In the genomic region with DNA sequence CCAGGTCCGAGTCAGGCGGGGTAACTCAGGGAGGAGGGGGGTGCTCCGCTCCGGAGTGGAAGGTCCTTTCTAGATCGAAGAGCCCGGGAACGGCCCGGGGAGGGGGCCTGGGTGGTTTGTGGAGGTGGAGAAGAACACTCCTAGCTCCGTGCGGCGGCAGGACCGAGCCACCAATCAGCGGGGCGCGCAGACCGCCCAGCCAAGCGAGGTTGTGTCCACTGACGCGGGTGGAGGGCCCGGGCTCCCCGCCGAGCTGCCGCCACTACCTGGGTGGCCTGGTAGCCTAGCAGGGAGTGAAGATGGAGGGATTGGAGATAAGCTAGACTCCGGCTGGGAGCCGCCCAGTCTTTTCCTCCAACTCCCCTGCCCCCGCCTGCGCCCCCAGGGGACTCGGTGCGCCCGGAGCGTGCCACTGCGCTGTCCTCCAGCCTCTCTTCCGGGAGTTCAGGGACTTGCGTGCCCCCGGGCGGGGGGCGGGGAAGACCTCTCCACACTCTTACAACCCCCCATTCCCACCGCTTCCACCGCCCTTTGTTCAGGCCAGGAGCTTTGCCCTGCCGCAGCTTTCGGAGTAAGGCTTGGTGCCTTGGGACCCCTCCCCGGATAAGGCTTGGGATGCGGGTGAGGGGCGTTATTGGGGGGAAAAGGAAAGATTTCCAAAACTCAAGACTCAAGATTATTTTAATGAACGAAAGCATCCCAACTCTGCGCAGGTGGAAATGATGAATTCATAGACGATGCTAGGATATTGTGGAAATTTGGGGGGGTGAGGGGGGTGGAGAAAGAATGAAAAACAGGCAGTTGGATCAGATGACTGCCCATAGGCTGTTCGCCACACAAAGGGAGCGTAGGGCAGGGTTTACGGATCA, we compare ENCODE assay signal across 8 mouse cellular contexts. TPM values are rescaled to one million over a fixed set of nuclear protein-coding genes. Genes with fewer than 3 reads are reported as not detected.
DNase-seq lines count a peak whose midpoint lies in the region; ATAC-seq and TF ChIP-seq lines count a peak whose summit lies in the region.

No protein-coding gene starts in this region.

- ATAC-seq in hindbrain, embryonic 13.5 days (ENCODE audit: low FRiP score): peak; percentile 92
- no peak for ATAC-seq in liver, embryonic 14.5 days (ENCODE audit: insufficient read depth)
- ATAC-seq in megakaryocyte-erythroid progenitor cell, adult 5-6 weeks (replicated peaks; ENCODE audit: low FRiP score, low TSS enrichment, poor library complexity, severe bottlenecking): no peak

- H3K27me3 ChIP-seq in hindbrain, embryonic 13.5 days: peaks cover 49% of the 10 kb centered on the region
- peaks cover 51% of the 10 kb centered on the region for H3K27me3 ChIP-seq in liver, embryonic 14.5 days (ENCODE audit: control insufficient read depth, insufficient read depth, low read length)

- peak overlapping the region; percentile 72 for H3K27ac ChIP-seq in cortical plate, adult 2 months (ENCODE audit: insufficient read depth, low read length)
- H3K27ac ChIP-seq in hindbrain, embryonic 13.5 days: peak overlapping the region; percentile 98
- H3K27ac ChIP-seq in liver, embryonic 14.5 days: no peak overlapping the region

- TF ChIP-seq CTCF in cortical plate, adult 2 months (IDR thresholded peaks at IDR 0.05; ENCODE audit: extremely low read depth, insufficient read depth, low read length): no peak
- no peak for TF ChIP-seq CTCF in liver, embryonic 14.5 days (IDR thresholded peaks at IDR 0.05; ENCODE audit: low read depth)

- DNase-seq in adrenal gland, postnatal 10 days: peak; percentile 7
- DNase-seq in adrenal gland, postnatal 4 days (ENCODE audit: low spot score in 2 of 2): no peak
- peak; percentile 86 for DNase-seq in 3134 (ENCODE audit: extremely low read depth, insufficient read length, low spot score)
- no peak for DNase-seq in liver, embryonic 14.5 days (ENCODE audit: low read depth in 3 of 3, low spot score in 3 of 3)
- peak; percentile 39 to 47 for DNase-seq in right cerebral cortex, postnatal 36 days (ENCODE audit: low spot score in 2 of 2)

- H3K9ac ChIP-seq in hindbrain, embryonic 13.5 days: peak overlapping the region; percentile 91
- no peak overlapping the region for H3K9ac ChIP-seq in liver, embryonic 14.5 days (replicated peaks)

- TF ChIP-seq EP300 in liver, embryonic 14.5 days (IDR thresholded peaks at IDR 0.05; ENCODE audit: low read depth): no peak

- H3K4me3 ChIP-seq in cortical plate, adult 2 months (ENCODE audit: insufficient read depth, low read length): peak overlapping the region; percentile 69
- peak overlapping the region; percentile 71 for H3K4me3 ChIP-seq in hindbrain, embryonic 13.5 days
- no peak overlapping the region for H3K4me3 ChIP-seq in liver, embryonic 14.5 days (ENCODE audit: insufficient read depth in 1 of 2, low read depth in 2 of 2, low read length in 2 of 2)

- no peak; the same call in 1 of the 2 replicates for TF ChIP-seq POLR2A in cortical plate, adult 2 months (IDR thresholded peaks at IDR 0.05; ENCODE audit: extremely low read depth, insufficient read depth, low read length)

- H3K4me1 ChIP-seq in cortical plate, adult 2 months (ENCODE audit: control insufficient read depth, insufficient read depth, low read length): 0 out of 2 replicates have a peak, but pooled peaks cover 2% of the 10 kb centered on the region
- H3K4me1 ChIP-seq in hindbrain, embryonic 13.5 days (replicated peaks): peaks cover 34% of the 10 kb centered on the region
- H3K4me1 ChIP-seq in liver, embryonic 14.5 days (replicated peaks; ENCODE audit: control insufficient read depth in 2 of 2, insufficient read depth in 2 of 2, low read length in 1 of 2): no peaks in the 10 kb centered on the region

- H3K9me3 ChIP-seq in hindbrain, embryonic 13.5 days: no peaks in the 10 kb centered on the region
- no peaks in the 10 kb centered on the region for H3K9me3 ChIP-seq in liver, embryonic 14.5 days (ENCODE audit: control insufficient read depth, low read length)

- WGBS in hindbrain, embryonic 13.5 days: 1% methylated on average over 50 of the region's 50 CpGs
- 1% methylated on average over 49 of the region's 50 CpGs for WGBS in liver, embryonic 14.5 days (ENCODE audit: insufficient replicate concordance)

- no peaks in the 10 kb centered on the region for H3K36me3 ChIP-seq in hindbrain, embryonic 13.5 days
- H3K36me3 ChIP-seq in liver, embryonic 14.5 days (replicated peaks; ENCODE audit: control insufficient read depth, insufficient read depth, low read depth): no peaks in the 10 kb centered on the region

- H3K4me2 ChIP-seq in hindbrain, embryonic 13.5 days: peak overlapping the region; percentile 88
- H3K4me2 ChIP-seq in liver, embryonic 14.5 days (ENCODE audit: low read depth): peak overlapping the region; percentile 29; the same call in 1 of the 2 replicates

RNA-seq across cellular contexts. Expression of a gene that starts 3.0 kb away (rescaled TPM):
- total RNA-seq in adrenal gland, postnatal 10 days (2021): under 1 TPM; 0.24 to 0.63 TPM
- under 1 TPM; 0.28 to 0.31 TPM for total RNA-seq in adrenal gland, postnatal 4 days (2021)
- polyA plus RNA-seq in cortical plate, adult 2 months (2012; rRNA removed): 10.3 and 11.1 TPM in 2 replicates
- 3.6 and 4.0 TPM in 2 replicates for polyA plus RNA-seq in hindbrain, embryonic 13.5 days (2015; fragmentation: Nextera tagmentation; extraction: Ambion mirVana)
- 0.02 and 0.04 TPM in 2 replicates for polyA plus RNA-seq in liver, embryonic 14.5 days (2012; rRNA removed)
- 0.04 and 0.06 TPM in 2 replicates for polyA plus RNA-seq in liver, embryonic 14.5 days (2014; fragmentation: Nextera tagmentation; extraction: Ambion mirVana)
- not detected in 2 replicates for total RNA-seq in megakaryocyte-erythroid progenitor cell, adult 5-6 weeks (2014; fragmentation: Nextera tagmentation)
- total RNA-seq in megakaryocyte-erythroid progenitor cell, adult 5-6 weeks (2017): not detected in 2 replicates

Comparison
In these comparisons a context has a peak if more than half of its experiments do, and no peak if none do; other contexts are left out.
1. DNase-seq: peak in adrenal gland, postnatal 10 days (single experiment), 3134 (single experiment) and right cerebral cortex, postnatal 36 days (2 of 2); none in adrenal gland, postnatal 4 days (0 of 2) and liver, embryonic 14.5 days (0 of 3).
2. H3K4me3 ChIP-seq: peak in cortical plate, adult 2 months (single experiment) and hindbrain, embryonic 13.5 days (single experiment); none in liver, embryonic 14.5 days (0 of 2).